Mouse (Mus musculus): ENCODE measurements around the gene Fubp1. TPM values are rescaled to one million over a fixed set of nuclear protein-coding genes. Genes with fewer than 3 reads are reported as not detected.
"Not testable (repeated sequence)": the region's sequence is repeated elsewhere in the genome, so short reads cannot be mapped to it uniquely, and the experiment has no call there.

Fubp1 gene
- polyA plus RNA-seq, 1 experiment from 2014 or later = 452 TPM

- ATAC-seq (ENCODE audit: insufficient number of reproducible peaks, low FRiP score, low TSS enrichment, low read depth) = no peak
- H3K4me1 ChIP-seq (ENCODE audit: control insufficient read depth, insufficient read depth, low read length) = no peaks in the 10 kb centered on the region
- no peak overlapping the region for H3K27ac ChIP-seq (replicated peaks; ENCODE audit: low read depth, low read length)
- no peak overlapping the region for H3K4me2 ChIP-seq (ENCODE audit: low read depth, severe bottlenecking)
- no peaks in the 10 kb centered on the region for H3K27me3 ChIP-seq (ENCODE audit: control insufficient read depth, insufficient read depth, low read length)
- no peak for DNase-seq (ENCODE audit: low spot score)
- H3K36me3 ChIP-seq (ENCODE audit: control insufficient read depth, insufficient read depth, low read length) = peaks cover 2% of the 10 kb centered on the region; the same call in 1 of the 2 replicates
- H3K9ac ChIP-seq (ENCODE audit: low read length) = no peak overlapping the region
- no peak overlapping the region for H3K4me3 ChIP-seq (ENCODE audit: low read depth, low read length)
- H3K9me3 ChIP-seq (ENCODE audit: control insufficient read depth, low read length) = no peaks in the 10 kb centered on the region
- WGBS = 86% methylated on average over 6 of the region's 6 CpGs
Observed at GRCm38 (mm10) chr3:152186106-152186505, 24.1 kb upstream of the Fubp1 start.

GRCm38 (mm10) chr3:152189306-152189705 is 20.9 kb upstream of the Fubp1 start:
- no peaks in the 10 kb centered on the region for H3K4me1 ChIP-seq (ENCODE audit: control insufficient read depth, insufficient read depth, low read length)
- no peaks in the 10 kb centered on the region for H3K27me3 ChIP-seq (ENCODE audit: control insufficient read depth, insufficient read depth, low read length)
- no peak for DNase-seq (ENCODE audit: low spot score)
- 73% methylated on average over 4 of the region's 4 CpGs for WGBS
- no peak overlapping the region for H3K4me3 ChIP-seq (ENCODE audit: low read depth, low read length)
- no peak overlapping the region for H3K27ac ChIP-seq (replicated peaks; ENCODE audit: low read depth, low read length)
- ATAC-seq (ENCODE audit: insufficient number of reproducible peaks, low FRiP score, low TSS enrichment, low read depth) = no peak
- peaks cover 2% of the 10 kb centered on the region; the same call in 1 of the 2 replicates for H3K36me3 ChIP-seq (ENCODE audit: control insufficient read depth, insufficient read depth, low read length)
- H3K9me3 ChIP-seq (ENCODE audit: control insufficient read depth, low read length) = no peaks in the 10 kb centered on the region
- no peak overlapping the region for H3K4me2 ChIP-seq (ENCODE audit: low read depth, severe bottlenecking)
- H3K9ac ChIP-seq (ENCODE audit: low read length) = no peak overlapping the region

- DNase-seq (ENCODE audit: low spot score) (no peak), ATAC-seq (ENCODE audit: insufficient number of reproducible peaks, low FRiP score, low TSS enrichment, low read depth) (no peak)
- Histone ChIP-seq H3K4me3 (ENCODE audit: low read depth, low read length) (peak overlapping the region; percentile 1; the same call in 1 of the 2 replicates), H3K27me3 (ENCODE audit: control insufficient read depth, insufficient read depth, low read length) (no peaks in the 10 kb centered on the region), H3K36me3 (ENCODE audit: control insufficient read depth, insufficient read depth, low read length) (peaks cover 2% of the 10 kb centered on the region; the same call in 1 of the 2 replicates), H3K9me3 (ENCODE audit: control insufficient read depth, low read length) (no peaks in the 10 kb centered on the region), H3K9ac (ENCODE audit: low read length) (no peak overlapping the region), H3K4me1 (ENCODE audit: control insufficient read depth, insufficient read depth, low read length) (no peaks in the 10 kb centered on the region), H3K4me2 (ENCODE audit: low read depth, severe bottlenecking) (peak overlapping the region; percentile 24), H3K27ac (replicated peaks; ENCODE audit: low read depth, low read length) (no peak overlapping the region)
- 84% methylated on average over 9 of the region's 9 CpGs for WGBS
Observed at GRCm38 (mm10) chr3:152190679-152191477, 19.3 kb upstream of the Fubp1 start.

- 20% methylated on average over 6 of the region's 6 CpGs for WGBS
- peak overlapping the region; percentile 48 for H3K27ac ChIP-seq (replicated peaks; ENCODE audit: low read depth, low read length)
- peak; percentile 60 for DNase-seq (ENCODE audit: low spot score)
- no peaks in the 10 kb centered on the region for H3K9me3 ChIP-seq (ENCODE audit: control insufficient read depth, low read length)
- ATAC-seq (ENCODE audit: insufficient number of reproducible peaks, low FRiP score, low TSS enrichment, low read depth) = peak; percentile 59
- H3K36me3 ChIP-seq (ENCODE audit: control insufficient read depth, insufficient read depth, low read length) = no peaks in the 10 kb centered on the region
- H3K4me1 ChIP-seq (ENCODE audit: control insufficient read depth, insufficient read depth, low read length) = no peaks in the 10 kb centered on the region
- peak overlapping the region; percentile 41 for H3K4me2 ChIP-seq (ENCODE audit: low read depth, severe bottlenecking)
- peak overlapping the region; percentile 49 for H3K9ac ChIP-seq (ENCODE audit: low read length)
- H3K4me3 ChIP-seq (ENCODE audit: low read depth, low read length) = peak overlapping the region; percentile 31
- no peaks in the 10 kb centered on the region for H3K27me3 ChIP-seq (ENCODE audit: control insufficient read depth, insufficient read depth, low read length)
Observed at GRCm38 (mm10) chr3:152191791-152192237, 18.4 kb upstream of the Fubp1 start.

GRCm38 (mm10) chr3:152192238-152192931 is 17.8 kb upstream of the Fubp1 start:
- peak overlapping the region; percentile 48 for H3K27ac ChIP-seq (replicated peaks; ENCODE audit: low read depth, low read length)
- no peaks in the 10 kb centered on the region for H3K4me1 ChIP-seq (ENCODE audit: control insufficient read depth, insufficient read depth, low read length)
- peak overlapping the region; percentile 41 for H3K4me2 ChIP-seq (ENCODE audit: low read depth, severe bottlenecking)
- DNase-seq (ENCODE audit: low spot score) (no peak), ATAC-seq (ENCODE audit: insufficient number of reproducible peaks, low FRiP score, low TSS enrichment, low read depth) (peak; percentile 7; the same call in 1 of the 2 replicates)
- 32% methylated on average over 10 of the region's 11 CpGs for WGBS
- H3K9ac ChIP-seq (ENCODE audit: low read length) = peak overlapping the region; percentile 49
- peak overlapping the region; percentile 31 for H3K4me3 ChIP-seq (ENCODE audit: low read depth, low read length)
- H3K36me3 ChIP-seq (ENCODE audit: control insufficient read depth, insufficient read depth, low read length) = no peaks in the 10 kb centered on the region
- H3K27me3 ChIP-seq (ENCODE audit: control insufficient read depth, insufficient read depth, low read length) = no peaks in the 10 kb centered on the region
- H3K9me3 ChIP-seq (ENCODE audit: control insufficient read depth, low read length) = no peaks in the 10 kb centered on the region

- Histone ChIP-seq H3K4me3 (ENCODE audit: low read depth, low read length) (peak overlapping the region; percentile 49), H3K4me1 (ENCODE audit: control insufficient read depth, insufficient read depth, low read length) (no peaks in the 10 kb centered on the region), H3K9ac (ENCODE audit: low read length) (peak overlapping the region; percentile 62), H3K4me2 (ENCODE audit: low read depth, severe bottlenecking) (peak overlapping the region; percentile 52), H3K9me3 (ENCODE audit: control insufficient read depth, low read length) (no peaks in the 10 kb centered on the region), H3K27ac (replicated peaks; ENCODE audit: low read depth, low read length) (peak overlapping the region; percentile 38; the same call in 1 of the 2 replicates), H3K27me3 (ENCODE audit: control insufficient read depth, insufficient read depth, low read length) (no peaks in the 10 kb centered on the region), H3K36me3 (ENCODE audit: control insufficient read depth, insufficient read depth, low read length) (no peaks in the 10 kb centered on the region)
- ATAC-seq (ENCODE audit: insufficient number of reproducible peaks, low FRiP score, low TSS enrichment, low read depth) (no peak), DNase-seq (ENCODE audit: low spot score) (no peak)
- 21% methylated on average over 7 of the region's 7 CpGs for WGBS
Observed at GRCm38 (mm10) chr3:152193177-152193576, 17.0 kb upstream of the Fubp1 start.

- H3K9me3 ChIP-seq (ENCODE audit: control insufficient read depth, low read length) = no peaks in the 10 kb centered on the region
- under 1% methylated on average over 17 of the region's 17 CpGs for WGBS
Observed at GRCm38 (mm10) chr3:152193635-152194097, 16.6 kb upstream of the Fubp1 start.

GRCm38 (mm10) chr3:152197246-152197645 is 13.0 kb upstream of the Fubp1 start:
- not testable (repeated sequence) for H3K9ac ChIP-seq (ENCODE audit: low read length); H3K4me1 ChIP-seq (ENCODE audit: control insufficient read depth, insufficient read depth, low read length); ATAC-seq (ENCODE audit: insufficient number of reproducible peaks, low FRiP score, low TSS enrichment, low read depth); H3K4me2 ChIP-seq (ENCODE audit: low read depth, severe bottlenecking); H3K9me3 ChIP-seq (ENCODE audit: control insufficient read depth, low read length); H3K27ac ChIP-seq (replicated peaks; ENCODE audit: low read depth, low read length); H3K4me3 ChIP-seq (ENCODE audit: low read depth, low read length); DNase-seq (ENCODE audit: low spot score); H3K36me3 ChIP-seq (ENCODE audit: control insufficient read depth, insufficient read depth, low read length); H3K27me3 ChIP-seq (ENCODE audit: control insufficient read depth, insufficient read depth, low read length)
- 22% methylated on average over 2 of the region's 2 CpGs for WGBS

More at GRCm38 (mm10) chr3:152193635-152194097, 16.6 kb upstream of the Fubp1 start:
- Histone ChIP-seq H3K27me3 (ENCODE audit: control insufficient read depth, insufficient read depth, low read length) (no peaks in the 10 kb centered on the region), H3K4me2 (ENCODE audit: low read depth, severe bottlenecking) (peak overlapping the region; percentile 52), H3K4me1 (ENCODE audit: control insufficient read depth, insufficient read depth, low read length) (no peaks in the 10 kb centered on the region), H3K27ac (replicated peaks; ENCODE audit: low read depth, low read length) (peak overlapping the region; percentile 38; the same call in 1 of the 2 replicates), H3K36me3 (ENCODE audit: control insufficient read depth, insufficient read depth, low read length) (no peaks in the 10 kb centered on the region), H3K4me3 (ENCODE audit: low read depth, low read length) (peak overlapping the region; percentile 49), H3K9ac (ENCODE audit: low read length) (peak overlapping the region; percentile 62)
- peak; percentile 80 for DNase-seq (ENCODE audit: low spot score)
- peak; percentile 92 for ATAC-seq (ENCODE audit: insufficient number of reproducible peaks, low FRiP score, low TSS enrichment, low read depth)

Measured in limb, embryonic 11.5 days (tissue).